Mouse (Mus musculus): ENCODE measurements at regions not wholly inside any gene's neighbourhood (a gene's known extent, or its start where the extent isn't known, plus 50 kb on each side); places are given as distances from the start of the nearest gene placed in this dataset.

- Histone ChIP-seq H3K27ac (no peak overlapping the region), H3K9ac (no peak overlapping the region), H3K27me3 (peaks cover 11% of the 10 kb centered on the region; the same call in 1 of the 2 replicates), H3K4me3 (no peak overlapping the region), H3K9me3 (no peaks in the 10 kb centered on the region), H3K36me3 (no peaks in the 10 kb centered on the region), H3K4me1 (peaks cover 3% of the 10 kb centered on the region; the same call in 1 of the 2 replicates), H3K4me2 (no peak overlapping the region)
- ATAC-seq (ENCODE audit: insufficient number of reproducible peaks, insufficient read depth, low FRiP score, low TSS enrichment, low read depth) = no peak
- WGBS = 74% methylated on average over 4 of the region's 4 CpGs
Observed at GRCm38 (mm10) chr2:114259539-114259938, 58.3 kb upstream of the Zfp770 start.

Data from embryonic facial prominence, embryonic 13.5 days (tissue).